Mouse (Mus musculus): ENCODE results near the gene Padi6. TPM values are rescaled to one million over a fixed set of nuclear protein-coding genes. Genes with fewer than 3 reads are reported as not detected.

Padi6 gene
- total RNA-seq, 2 experiments from 2014 or later, result not detected

DNA sequence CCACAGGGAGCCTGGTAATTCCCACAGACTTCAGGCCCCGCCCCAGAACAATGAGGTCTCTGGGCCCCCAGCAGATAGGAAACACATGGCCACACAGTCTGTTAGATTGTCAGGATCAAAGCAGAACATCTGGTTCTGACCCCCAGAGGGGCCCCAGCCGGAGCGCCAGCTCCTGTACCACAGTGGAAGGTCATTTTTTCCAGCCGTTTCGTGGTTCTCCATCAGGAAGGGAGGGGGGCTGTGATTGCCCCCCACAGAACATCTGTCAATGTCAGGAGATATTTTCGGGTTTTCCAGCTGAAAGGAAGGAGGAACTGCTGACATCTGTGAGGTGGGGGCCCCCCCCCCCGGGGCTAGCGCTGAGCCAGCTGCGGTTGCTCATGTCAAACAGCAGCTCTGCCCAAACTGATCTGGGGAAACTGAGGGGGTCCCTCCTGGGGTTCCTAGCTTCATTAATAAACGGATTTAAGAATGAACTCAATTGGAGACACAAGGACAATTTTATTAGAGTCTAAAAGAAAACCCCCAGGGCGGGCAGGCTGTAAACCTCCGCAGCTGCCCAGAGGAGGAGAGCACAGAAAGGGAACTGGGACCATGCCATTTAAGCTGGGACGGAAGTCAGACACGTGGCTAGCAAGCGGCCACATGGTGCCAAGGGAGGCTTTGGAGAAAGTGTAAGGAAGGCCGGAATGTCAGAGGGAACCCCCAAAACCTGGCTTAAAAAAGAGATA lies 58.1 kb downstream of the Padi6 start:
- peak; percentile 77 to 82 for DNase-seq

GRCm38 (mm10) chr4:140683608-140684007 lies 58.8 kb downstream of the Padi6 start:
- no peak for DNase-seq

DNA sequence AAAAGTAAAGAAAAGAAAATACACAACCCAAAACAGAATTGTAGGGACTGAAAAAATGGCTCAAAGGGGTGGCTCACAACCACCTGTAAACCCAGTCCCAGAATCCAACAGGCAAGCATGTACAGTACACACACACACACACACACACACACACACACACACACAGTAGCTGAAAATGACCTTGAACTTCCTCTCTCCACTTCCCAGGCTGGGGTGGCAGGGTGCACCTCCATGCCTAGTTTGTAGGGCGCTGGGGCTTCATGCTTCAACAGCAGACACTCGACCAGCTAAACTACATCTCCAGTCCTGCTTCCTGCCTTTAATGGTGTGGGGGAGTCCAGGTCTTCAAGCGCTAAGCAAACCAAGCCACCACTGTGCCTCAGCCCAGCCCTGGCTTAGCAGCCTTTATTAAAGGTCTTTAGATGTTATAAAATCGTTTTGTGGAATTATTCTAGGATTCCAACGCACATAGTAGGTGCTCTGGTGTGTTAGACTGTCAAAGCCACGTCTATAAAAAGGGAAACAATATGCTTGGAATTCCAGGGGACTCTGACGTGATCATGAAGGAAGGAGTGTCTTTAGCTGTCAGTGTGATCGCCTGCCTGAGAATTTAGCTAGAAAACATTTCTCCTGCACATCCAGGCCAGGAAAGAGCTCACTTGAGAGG lies 61.6 kb downstream of the Padi6 start:
- no peak for DNase-seq

- DNase-seq, result peak; percentile 86 to 90
Measured at GRCm38 (mm10) chr4:140679723-140680380, 62.6 kb downstream of the Padi6 start.

DNA sequence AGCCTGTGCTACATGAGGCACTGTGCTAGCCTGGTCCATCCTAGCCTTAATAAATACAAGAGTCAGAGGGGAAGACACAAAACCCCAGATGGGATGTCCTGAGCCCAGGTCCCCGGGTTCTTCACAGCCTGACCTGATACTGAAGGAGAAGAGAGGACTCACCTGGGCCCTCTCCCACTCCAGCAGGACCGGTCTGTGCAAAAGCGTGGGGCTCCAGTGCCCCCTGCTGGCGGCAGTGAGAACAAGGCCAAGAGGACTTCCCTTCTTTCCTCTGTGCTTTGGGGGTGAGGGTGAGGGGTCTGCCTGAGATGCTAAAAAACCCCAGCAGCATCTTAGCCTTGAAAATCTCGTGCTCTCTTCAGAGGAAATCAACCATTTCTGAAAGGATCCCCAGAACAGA lies 63.4 kb downstream of the Padi6 start:
- peak in 1 of 2 experiments; percentile 49 for DNase-seq

Small RNA genes within 50 kb of the gene (microRNA-seq; reads per million reads assigned to microRNA genes)
- gene Gm23045 (0 reads per million in 2 experiments), gene Gm25951 (0 reads per million in 2 experiments)

Other genes starting within 250 kb of the Padi6 start
- gene Arhgef10l, start 76.6 kb downstream of the Padi6 start, total RNA-seq (2021), result 10 to 100 TPM; 68.5 to 72.7 TPM
- gene Rcc2, start 42.1 kb downstream of the Padi6 start, total RNA-seq (2021), result 10 to 100 TPM; 12.2 to 14.9 TPM
- gene Padi4, start 31.6 kb upstream of the Padi6 start, total RNA-seq (2021), result 1 to 10 TPM in 1 of 2 experiments, under 1 TPM in 1; 0.51 to 1.5 TPM
- under 1 TPM in 1 of 2 experiments, not detected in 1; 0.15 TPM for gene Padi3, start 68.0 kb upstream of the Padi6 start, total RNA-seq (2021)
- gene Padi1, start 103.1 kb upstream of the Padi6 start, total RNA-seq (2021), result under 1 TPM in 1 of 2 experiments, not detected in 1; 0.23 TPM
- 1 to 10 TPM in 1 of 2 experiments, under 1 TPM in 1; 0.97 to 1.4 TPM for gene Padi2, start 163.7 kb upstream of the Padi6 start, total RNA-seq (2021)
- gene Sdhb, start 218.6 kb upstream of the Padi6 start, total RNA-seq (2021), result 1,000 to 10,000 TPM; 1,306 to 1,387 TPM
- 10 to 100 TPM; 14.3 to 17.3 TPM for gene Atp13a2, start 244.2 kb upstream of the Padi6 start, total RNA-seq (2021)

All from heart, adult 18-20 months (tissue).